Mouse (Mus musculus) heart, embryonic 11.5 days (tissue): ENCODE results near the gene Cfd. TPM values are rescaled to one million over a fixed set of nuclear protein-coding genes. Genes with fewer than 3 reads are reported as not detected.

Experiments used
- ATAC-seq: fragments of 200-750 bp; cut with Nextera tagmentation; replicated peaks from 2 replicates; pipeline ENCODE4 v1.8.0; 2017; ENCODE audit warnings: moderate library complexity; ENCODE audit not compliant: insufficient number of reproducible peaks, low FRiP score, low TSS enrichment
- H3K27ac ChIP-seq: fragments of 300-500 bp; sonication (generic); 2 replicates; pipeline ENCODE4 v1.5.1; 2014; ENCODE audit warnings: mild to moderate bottlenecking, low read depth, low read length
- H3K27me3 ChIP-seq: fragments of 300-500 bp; sonication (generic); 2 replicates; pipeline ENCODE4 v1.6.1; 2014; ENCODE audit warnings: mild to moderate bottlenecking, low read length, mixed read lengths; ENCODE audit not compliant: control insufficient read depth, insufficient read depth
- H3K36me3 ChIP-seq: fragments of 300-500 bp; sonication (generic); 2 replicates; pipeline ENCODE4 v1.6.1; 2014; ENCODE audit warnings: mild to moderate bottlenecking, low read length, moderate library complexity, mixed read lengths; ENCODE audit not compliant: control insufficient read depth, insufficient read depth
- H3K4me1 ChIP-seq: fragments of 300-500 bp; sonication (generic); 2 replicates; pipeline ENCODE4 v1.6.1; 2014; ENCODE audit warnings: low read length; ENCODE audit not compliant: control insufficient read depth, insufficient read depth
- H3K4me2 ChIP-seq: fragments of 300-500 bp; sonication (generic); 2 replicates; pipeline ENCODE4 v1.6.1; 2014; ENCODE audit warnings: mild to moderate bottlenecking, moderate library complexity
- H3K4me3 ChIP-seq: fragments of 300-500 bp; sonication (generic); 2 replicates; pipeline ENCODE4 v1.5.1; 2014; ENCODE audit warnings: low read depth, low read length
- H3K9ac ChIP-seq: fragments of 300-500 bp; sonication (generic); 2 replicates; pipeline ENCODE4 v1.6.1; 2014; ENCODE audit warnings: mild to moderate bottlenecking, low read depth, low read length, moderate library complexity
- H3K9me3 ChIP-seq: fragments of 300-500 bp; sonication (generic); replicated peaks from 2 replicates; pipeline ENCODE4 v1.6.1; 2016; ENCODE audit warnings: low read length; ENCODE audit not compliant: control insufficient read depth
- WGBS: fragments of 180-500 bp; shearing (Covaris S2); extraction: QIAGEN DNeasy Blood & Tissue Kit; methylation state at CpG from one replicate; pipeline ENCODE4 v1.1.7; 2014; ENCODE audit not compliant: insufficient replicate concordance; 5-methylcytosine and 5-hydroxymethylcytosine counted together
- polyA plus RNA-seq: library from polyadenylated mRNA; unstranded; fragments of >200 nt; fragmentation: Nextera tagmentation; extraction: Ambion mirVana; gene quantifications from 2 replicates; pipeline ENCODE4 v1.2.1, GENCODE M21; 2014

The Cfd gene
- polyA plus RNA-seq, 1 experiment from 2014 or later: not detected

- H3K4me3 ChIP-seq: peak overlapping the region; percentile 86
- peaks cover 47% of the 10 kb centered on the region for H3K4me1 ChIP-seq
- H3K9ac ChIP-seq: peak overlapping the region; percentile 90
- H3K36me3 ChIP-seq: peaks cover 2% of the 10 kb centered on the region; the same call in 1 of the 2 replicates
- H3K27me3 ChIP-seq: no peaks in the 10 kb centered on the region
- WGBS: under 1% methylated on average over 15 of the region's 15 CpGs
- peak overlapping the region; percentile 100 for H3K27ac ChIP-seq
- no peaks in the 10 kb centered on the region for H3K9me3 ChIP-seq
- peak overlapping the region; percentile 89 for H3K4me2 ChIP-seq
- peak; percentile 49; the same call in 1 of the 2 replicates for ATAC-seq
These were observed 37.3 kb upstream of the Cfd start for GRCm38 (mm10) chr10:79853392-79853791.

- peak within 1 kb of the TSS; percentile 86 for H3K4me3 ChIP-seq
- H3K9me3 ChIP-seq: no peaks in the 10 kb centered on the region
- H3K27ac ChIP-seq: peak within 1 kb of the TSS; percentile 100
- H3K4me1 ChIP-seq: peaks cover 52% of the 10 kb centered on the region
- H3K36me3 ChIP-seq: peaks cover 4% of the 10 kb centered on the region
- H3K4me2 ChIP-seq: peak within 1 kb of the TSS; percentile 89
- H3K27me3 ChIP-seq: no peaks in the 10 kb centered on the region
- H3K9ac ChIP-seq: peak within 1 kb of the TSS; percentile 100
- WGBS: under 1% methylated on average over 75 of the region's 75 CpGs
- ATAC-seq: peak; percentile 89
These were observed 36.5 kb upstream of the Cfd start, which contains the start of gene Ptbp1 for GRCm38 (mm10) chr10:79853860-79854795. Gene Ptbp1 (plus strand): TSS chr10:79854427.

GRCm38 (mm10) chr10:79854801-79855541 is 35.7 kb upstream of the Cfd start:
- Histone ChIP-seq H3K9me3 (no peaks in the 10 kb centered on the region), H3K4me3 (peak overlapping the region; percentile 86), H3K27me3 (no peaks in the 10 kb centered on the region), H3K4me1 (peaks cover 54% of the 10 kb centered on the region), H3K4me2 (peak overlapping the region; percentile 78), H3K9ac (peak overlapping the region; percentile 100), H3K27ac (peak overlapping the region; percentile 100), H3K36me3 (peaks cover 12% of the 10 kb centered on the region)
- under 1% methylated on average over 83 of the region's 83 CpGs for WGBS
- ATAC-seq: peak; percentile 7; the same call in 1 of the 2 replicates

- 1% methylated on average over 10 of the region's 10 CpGs for WGBS
- no peaks in the 10 kb centered on the region for H3K27me3 ChIP-seq
- H3K9ac ChIP-seq: peak overlapping the region; percentile 100
- no peaks in the 10 kb centered on the region for H3K9me3 ChIP-seq
- H3K4me3 ChIP-seq: peak overlapping the region; percentile 86
- H3K4me1 ChIP-seq: peaks cover 51% of the 10 kb centered on the region
- ATAC-seq: no peak
- H3K36me3 ChIP-seq: peaks cover 19% of the 10 kb centered on the region
- peak overlapping the region; percentile 78 for H3K4me2 ChIP-seq
- peak overlapping the region; percentile 100 for H3K27ac ChIP-seq
These were observed 35.0 kb upstream of the Cfd start for GRCm38 (mm10) chr10:79855558-79856184.

GRCm38 (mm10) chr10:79856280-79856679 is 34.4 kb upstream of the Cfd start:
- Histone ChIP-seq H3K4me3 (peak overlapping the region; percentile 86), H3K36me3 (peaks cover 25% of the 10 kb centered on the region), H3K27me3 (no peaks in the 10 kb centered on the region), H3K9me3 (no peaks in the 10 kb centered on the region), H3K27ac (peak overlapping the region; percentile 18; the same call in 1 of the 2 replicates), H3K4me2 (peak overlapping the region; percentile 78), H3K4me1 (peaks cover 49% of the 10 kb centered on the region), H3K9ac (peak overlapping the region; percentile 100)
- WGBS: 44% methylated on average over 6 of the region's 6 CpGs
- no peak for ATAC-seq

GRCm38 (mm10) chr10:79856704-79857451 is 33.8 kb upstream of the Cfd start:
- Histone ChIP-seq H3K4me1 (peaks cover 44% of the 10 kb centered on the region), H3K36me3 (peaks cover 30% of the 10 kb centered on the region), H3K4me2 (peak overlapping the region; percentile 78), H3K27ac (peak overlapping the region; percentile 57), H3K4me3 (peak overlapping the region; percentile 86), H3K9me3 (no peaks in the 10 kb centered on the region), H3K27me3 (no peaks in the 10 kb centered on the region), H3K9ac (peak overlapping the region; percentile 100)
- 37% methylated on average over 7 of the region's 7 CpGs for WGBS
- ATAC-seq: no peak

- Histone ChIP-seq H3K9ac (peak overlapping the region; percentile 64), H3K4me2 (peak overlapping the region; percentile 78), H3K4me3 (peak overlapping the region; percentile 86), H3K9me3 (no peaks in the 10 kb centered on the region), H3K36me3 (peaks cover 35% of the 10 kb centered on the region), H3K27ac (peak overlapping the region; percentile 57), H3K27me3 (no peaks in the 10 kb centered on the region), H3K4me1 (peaks cover 38% of the 10 kb centered on the region)
- ATAC-seq: no peak
- 23% methylated on average over 4 of the region's 4 CpGs for WGBS
These were observed 33.2 kb upstream of the Cfd start for GRCm38 (mm10) chr10:79857452-79857811.
